Mouse (Mus musculus): ENCODE measurements around the gene Trappc2l. TPM values are rescaled to one million over a fixed set of nuclear protein-coding genes. Genes with fewer than 3 reads are reported as not detected.
A peak's percentile ranks its signal among the peaks of the same experiment; 100 is the strongest.

The Trappc2l gene
- total and polyA plus RNA-seq, 3 experiments: 0.75 to 32.2 (median 31.8) TPM

DNA sequence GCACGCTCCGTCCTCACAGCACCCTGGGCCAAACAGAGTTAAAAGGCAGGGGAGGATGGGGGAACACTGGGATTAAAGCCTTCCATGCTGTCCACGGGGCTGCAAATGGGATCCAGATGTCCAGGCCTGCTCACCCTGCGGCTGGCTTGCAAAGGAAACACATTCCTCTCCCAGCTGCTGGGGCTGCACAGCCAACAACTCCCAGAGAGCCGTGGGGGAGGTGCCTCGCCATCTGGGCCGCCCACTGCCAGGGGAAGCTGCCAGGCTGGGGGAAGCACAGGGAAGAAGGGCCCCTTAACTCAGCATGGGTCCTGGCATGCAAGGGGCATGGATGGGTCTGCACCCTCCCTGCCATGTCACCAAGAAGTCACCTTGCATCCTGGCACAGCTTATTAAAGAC, 49.7 kb downstream of the Trappc2l start:
- ATAC-seq (ENCODE audit: extremely low read depth, insufficient number of reproducible peaks, low FRiP score, poor library complexity, severe bottlenecking) (no peak), DNase-seq (ENCODE audit: low spot score) (no peak)
- TF ChIP-seq GATA2 (IDR thresholded peaks at IDR 0.05; ENCODE audit: borderline replicate concordance, low read depth, low read length) (no peak), CTCF (IDR thresholded peaks at IDR 0.05; ENCODE audit: low read depth, low read length) (no peak), TAL1 (conservative IDR thresholded peaks at IDR 0.05; ENCODE audit: low read depth, low read length) (no peak), GATA1 (IDR thresholded peaks at IDR 0.05; ENCODE audit: borderline replicate concordance, low read length) (no peak)
- H3K9me3 ChIP-seq (replicated peaks): no peaks in the 10 kb centered on the region
- H3K36me3 ChIP-seq (replicated peaks): peaks cover 99% of the 10 kb centered on the region
- peaks cover 98% of the 10 kb centered on the region for H3K4me1 ChIP-seq (ENCODE audit: insufficient read depth, low read depth, low read length)
- H3K4me3 ChIP-seq (ENCODE audit: low read depth, low read length): no peak overlapping the region
- H3K27me3 ChIP-seq (ENCODE audit: insufficient read depth, low read length): no peaks in the 10 kb centered on the region

DNA sequence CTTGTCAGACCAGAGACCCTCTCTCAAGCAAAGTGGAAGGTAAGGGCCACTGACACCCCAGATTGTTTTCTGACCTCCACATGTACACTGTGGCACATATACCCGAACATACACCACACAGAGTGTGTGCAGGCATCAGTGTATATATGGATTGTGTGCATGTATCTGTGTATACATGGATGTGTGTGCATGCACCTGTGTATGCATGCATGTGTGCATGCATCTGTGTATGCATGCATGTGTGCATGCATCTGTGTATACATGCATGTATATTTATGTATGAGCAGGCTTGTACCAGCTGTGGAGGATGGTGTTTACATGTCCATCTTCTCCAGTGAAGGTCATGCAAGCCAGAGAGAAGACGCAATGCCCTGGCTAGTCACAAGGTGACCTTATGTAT, 50.5 kb downstream of the Trappc2l start:
- H3K36me3 ChIP-seq (replicated peaks): peaks cover 99% of the 10 kb centered on the region
- ATAC-seq (ENCODE audit: extremely low read depth, insufficient number of reproducible peaks, low FRiP score, poor library complexity, severe bottlenecking): no peak
- peaks cover 98% of the 10 kb centered on the region for H3K4me1 ChIP-seq (ENCODE audit: insufficient read depth, low read depth, low read length)
- H3K4me3 ChIP-seq (ENCODE audit: low read depth, low read length): no peak overlapping the region
- DNase-seq (ENCODE audit: low spot score): no peak
- TF ChIP-seq GATA1 (IDR thresholded peaks at IDR 0.05; ENCODE audit: borderline replicate concordance, low read length): no peak
- no peak for TF ChIP-seq GATA2 (IDR thresholded peaks at IDR 0.05; ENCODE audit: borderline replicate concordance, low read depth, low read length)
- TF ChIP-seq CTCF (IDR thresholded peaks at IDR 0.05; ENCODE audit: low read depth, low read length): no peak
- no peak for TF ChIP-seq POLR2AphosphoS5 (IDR thresholded peaks at IDR 0.05; ENCODE audit: insufficient replicate concordance, low read depth, low read length)
- no peak for TF ChIP-seq TAL1 (conservative IDR thresholded peaks at IDR 0.05; ENCODE audit: low read depth, low read length)
- no peaks in the 10 kb centered on the region for H3K9me3 ChIP-seq (replicated peaks)
- no peaks in the 10 kb centered on the region for H3K27me3 ChIP-seq (ENCODE audit: insufficient read depth, low read length)

DNA sequence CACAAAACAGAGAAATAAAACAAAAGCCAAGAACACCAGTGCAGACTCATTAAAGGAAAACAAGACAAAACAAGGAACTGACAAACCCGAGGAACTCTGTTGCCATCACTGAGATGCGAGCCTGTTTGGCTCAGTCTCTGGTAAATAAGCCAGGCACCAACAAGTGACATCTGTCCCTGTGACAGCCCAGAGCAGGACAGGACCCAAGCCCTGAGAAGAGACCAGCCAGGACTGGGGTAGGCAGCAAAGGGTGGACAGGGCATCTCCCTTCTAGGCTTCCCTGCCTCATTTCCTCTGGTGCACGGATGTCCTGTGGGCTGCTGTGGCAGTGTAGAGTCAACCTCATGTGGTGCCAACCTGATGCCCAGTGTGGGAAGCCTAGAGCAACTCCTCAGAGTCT, 51.7 kb downstream of the Trappc2l start:
- 0 out of 2 replicates have a peak, but pooled peaks have one; percentile 38 for TF ChIP-seq POLR2AphosphoS5 (IDR thresholded peaks at IDR 0.05; ENCODE audit: insufficient replicate concordance, low read depth, low read length)
- no peak for TF ChIP-seq CTCF (IDR thresholded peaks at IDR 0.05; ENCODE audit: low read depth, low read length)
- no peaks in the 10 kb centered on the region for H3K27me3 ChIP-seq (ENCODE audit: insufficient read depth, low read length)
- DNase-seq (ENCODE audit: low spot score): no peak
- peaks cover 99% of the 10 kb centered on the region for H3K36me3 ChIP-seq (replicated peaks)
- no peaks in the 10 kb centered on the region for H3K9me3 ChIP-seq (replicated peaks)
- H3K4me3 ChIP-seq (ENCODE audit: low read depth, low read length): no peak overlapping the region
- no peak for ATAC-seq (ENCODE audit: extremely low read depth, insufficient number of reproducible peaks, low FRiP score, poor library complexity, severe bottlenecking)
- H3K4me1 ChIP-seq (ENCODE audit: insufficient read depth, low read depth, low read length): peaks cover 98% of the 10 kb centered on the region

DNA sequence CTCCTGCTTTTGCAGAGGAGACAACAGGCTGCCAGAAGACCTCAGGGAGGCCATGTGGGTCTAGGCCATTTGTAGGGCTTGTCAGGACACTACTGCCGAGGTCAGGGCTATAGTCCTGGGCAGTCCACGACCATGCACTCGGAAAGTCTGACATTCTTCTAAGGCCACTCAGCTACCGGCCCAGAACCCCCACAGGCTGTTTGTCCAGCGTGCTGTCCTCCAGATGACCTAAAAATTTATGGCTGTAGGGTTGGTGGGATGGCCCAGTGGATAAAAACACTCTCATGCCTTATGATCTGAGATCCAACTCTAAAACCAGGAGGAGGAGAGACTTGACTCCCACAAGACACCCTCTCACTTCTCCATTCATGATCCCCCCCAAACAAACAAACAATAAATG, 52.2 kb downstream of the Trappc2l start:
- H3K27me3 ChIP-seq (ENCODE audit: insufficient read depth, low read length): no peaks in the 10 kb centered on the region
- peaks cover 99% of the 10 kb centered on the region for H3K36me3 ChIP-seq (replicated peaks)
- H3K9me3 ChIP-seq (replicated peaks): no peaks in the 10 kb centered on the region
- TF ChIP-seq POLR2AphosphoS5 (IDR thresholded peaks at IDR 0.05; ENCODE audit: insufficient replicate concordance, low read depth, low read length) (no peak), GATA2 (IDR thresholded peaks at IDR 0.05; ENCODE audit: borderline replicate concordance, low read depth, low read length) (no peak), CTCF (IDR thresholded peaks at IDR 0.05; ENCODE audit: low read depth, low read length) (no peak), GATA1 (IDR thresholded peaks at IDR 0.05; ENCODE audit: borderline replicate concordance, low read length) (no peak), TAL1 (conservative IDR thresholded peaks at IDR 0.05; ENCODE audit: low read depth, low read length) (no peak)
- no peak overlapping the region for H3K4me3 ChIP-seq (ENCODE audit: low read depth, low read length)
- DNase-seq (ENCODE audit: low spot score): no peak
- no peak for ATAC-seq (ENCODE audit: extremely low read depth, insufficient number of reproducible peaks, low FRiP score, poor library complexity, severe bottlenecking)
- peaks cover 98% of the 10 kb centered on the region for H3K4me1 ChIP-seq (ENCODE audit: insufficient read depth, low read depth, low read length)

DNA sequence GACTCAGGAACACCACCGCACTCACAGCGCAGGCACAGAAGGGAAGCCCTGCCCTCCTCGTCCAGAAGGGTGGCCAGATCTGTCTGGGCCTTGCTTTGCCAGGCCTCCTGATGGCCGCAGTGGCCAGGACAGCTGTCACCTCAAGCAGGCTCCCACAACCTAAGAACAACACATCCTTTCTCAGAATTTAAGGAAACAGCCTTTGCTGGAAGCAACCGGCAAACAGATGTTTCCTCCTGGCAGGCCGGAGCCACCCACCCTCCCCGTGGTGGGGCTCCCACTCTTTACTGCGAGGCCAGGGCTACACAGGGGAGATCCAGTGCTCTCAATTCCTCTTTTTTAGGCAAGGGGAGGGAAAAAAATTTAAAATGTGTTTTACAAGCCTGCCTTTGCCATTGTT, 53.8 kb downstream of the Trappc2l start:
- ATAC-seq (ENCODE audit: extremely low read depth, insufficient number of reproducible peaks, low FRiP score, poor library complexity, severe bottlenecking) (no peak), DNase-seq (ENCODE audit: low spot score) (peak; percentile 52)
- no peaks in the 10 kb centered on the region for H3K9me3 ChIP-seq (replicated peaks)
- no peaks in the 10 kb centered on the region for H3K27me3 ChIP-seq (ENCODE audit: insufficient read depth, low read length)
- peaks cover 98% of the 10 kb centered on the region for H3K4me1 ChIP-seq (ENCODE audit: insufficient read depth, low read depth, low read length)
- H3K4me3 ChIP-seq (ENCODE audit: low read depth, low read length): no peak overlapping the region
- no peak for TF ChIP-seq POLR2AphosphoS5 (IDR thresholded peaks at IDR 0.05; ENCODE audit: insufficient replicate concordance, low read depth, low read length)
- TF ChIP-seq CTCF (IDR thresholded peaks at IDR 0.05; ENCODE audit: low read depth, low read length): no peak
- TF ChIP-seq GATA1 (IDR thresholded peaks at IDR 0.05; ENCODE audit: borderline replicate concordance, low read length): no peak
- TF ChIP-seq GATA2 (IDR thresholded peaks at IDR 0.05; ENCODE audit: borderline replicate concordance, low read depth, low read length): no peak
- H3K36me3 ChIP-seq (replicated peaks): peaks cover 99% of the 10 kb centered on the region

DNA sequence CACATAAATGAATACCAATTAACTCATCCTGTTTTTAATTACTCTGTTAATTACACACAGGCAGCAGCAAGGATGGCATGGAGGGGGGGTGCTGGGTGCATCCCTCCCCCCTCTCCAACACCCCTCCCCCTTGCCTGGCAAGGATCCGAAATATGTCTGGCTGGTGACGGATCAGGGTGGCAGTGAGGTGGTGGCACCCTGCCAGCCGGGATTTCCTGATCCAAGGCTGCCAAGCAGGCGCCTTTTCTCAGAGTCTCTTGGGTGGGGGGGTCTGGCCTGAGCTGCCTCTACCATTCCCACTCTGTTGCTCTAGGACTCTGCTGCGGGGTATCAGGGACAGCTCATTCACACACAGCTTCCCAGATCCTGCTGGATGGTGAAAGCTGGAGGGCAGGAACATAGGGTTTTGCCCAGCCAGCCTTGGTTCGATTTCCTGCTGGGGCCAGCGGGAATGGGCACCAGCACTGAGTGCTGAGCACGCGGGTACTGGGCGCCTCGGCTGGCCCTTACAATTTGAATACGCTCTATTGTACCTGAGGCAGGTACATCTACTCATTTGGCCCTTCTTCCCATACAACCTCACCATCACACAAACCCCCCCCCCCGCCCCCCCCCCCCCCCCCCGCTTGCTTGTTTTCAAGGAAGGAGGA, 54.4 kb downstream of the Trappc2l start:
- DNase-seq (ENCODE audit: low spot score) (no peak), ATAC-seq (ENCODE audit: extremely low read depth, insufficient number of reproducible peaks, low FRiP score, poor library complexity, severe bottlenecking) (no peak)
- Histone ChIP-seq H3K4me3 (ENCODE audit: low read depth, low read length) (peak overlapping the region; percentile 38; the same call in 1 of the 2 replicates), H3K27me3 (ENCODE audit: insufficient read depth, low read length) (no peaks in the 10 kb centered on the region), H3K4me1 (ENCODE audit: insufficient read depth, low read depth, low read length) (peaks cover 99% of the 10 kb centered on the region), H3K9me3 (replicated peaks) (no peaks in the 10 kb centered on the region), H3K36me3 (replicated peaks) (peaks cover 100% of the 10 kb centered on the region)
- TF ChIP-seq GATA1 (IDR thresholded peaks at IDR 0.05; ENCODE audit: borderline replicate concordance, low read length) (no peak), TAL1 (conservative IDR thresholded peaks at IDR 0.05; ENCODE audit: low read depth, low read length) (no peak), CTCF (IDR thresholded peaks at IDR 0.05; ENCODE audit: low read depth, low read length) (no peak), POLR2AphosphoS5 (IDR thresholded peaks at IDR 0.05; ENCODE audit: insufficient replicate concordance, low read depth, low read length) (no peak), GATA2 (IDR thresholded peaks at IDR 0.05; ENCODE audit: borderline replicate concordance, low read depth, low read length) (no peak)

Other genes starting within 250 kb of the Trappc2l start
- 40.3 and 45.8 TPM in 2 replicates for gene Zc3h18, start 235.0 kb upstream of the Trappc2l start, total RNA-seq (2014; fragmentation: Nextera tagmentation)
- gene Zc3h18, start 235.0 kb upstream of the Trappc2l start, total RNA-seq (2017): 52.7 and 58.4 TPM in 2 replicates
- gene Zc3h18, start 235.0 kb upstream of the Trappc2l start, polyA plus RNA-seq (2012): 134 and 143 TPM in 2 replicates
- gene Il17c, start 189.6 kb upstream of the Trappc2l start, total RNA-seq (2014; fragmentation: Nextera tagmentation): not detected in 2 replicates
- gene Il17c, start 189.6 kb upstream of the Trappc2l start, total RNA-seq (2017): not detected in 2 replicates
- not detected in 2 replicates for gene Il17c, start 189.6 kb upstream of the Trappc2l start, polyA plus RNA-seq (2012)
- gene Cyba, start 178.7 kb upstream of the Trappc2l start, total RNA-seq (2014; fragmentation: Nextera tagmentation): 93.6 and 103 TPM in 2 replicates
- gene Cyba, start 178.7 kb upstream of the Trappc2l start, total RNA-seq (2017): 57.2 and 69.2 TPM in 2 replicates
- 368 and 426 TPM in 2 replicates for gene Cyba, start 178.7 kb upstream of the Trappc2l start, polyA plus RNA-seq (2012)
- 3.1 and 4.5 TPM in 2 replicates for gene Mvd, start 168.2 kb upstream of the Trappc2l start, total RNA-seq (2014; fragmentation: Nextera tagmentation)
- gene Mvd, start 168.2 kb upstream of the Trappc2l start, total RNA-seq (2017): 33.3 and 38.6 TPM in 2 replicates
- gene Mvd, start 168.2 kb upstream of the Trappc2l start, polyA plus RNA-seq (2012): 25.8 and 26.4 TPM in 2 replicates
- gene Snai3, start 150.9 kb upstream of the Trappc2l start, total RNA-seq (2014; fragmentation: Nextera tagmentation): not detected in 2 replicates
- gene Snai3, start 150.9 kb upstream of the Trappc2l start, total RNA-seq (2017): not detected in 2 replicates
- not detected in 2 replicates for gene Snai3, start 150.9 kb upstream of the Trappc2l start, polyA plus RNA-seq (2012)
- gene Rnf166, start 135.6 kb upstream of the Trappc2l start, total RNA-seq (2014; fragmentation: Nextera tagmentation): 28.0 and 45.3 TPM in 2 replicates
- 18.6 and 29.4 TPM in 2 replicates for gene Rnf166, start 135.6 kb upstream of the Trappc2l start, total RNA-seq (2017)
- 29.5 and 33.3 TPM in 2 replicates for gene Rnf166, start 135.6 kb upstream of the Trappc2l start, polyA plus RNA-seq (2012)
- gene Ctu2, start 135.5 kb upstream of the Trappc2l start, total RNA-seq (2014; fragmentation: Nextera tagmentation): 10.9 and 18.3 TPM in 2 replicates
- 8.8 and 10.9 TPM in 2 replicates for gene Ctu2, start 135.5 kb upstream of the Trappc2l start, total RNA-seq (2017)
- 19.4 and 25.7 TPM in 2 replicates for gene Ctu2, start 135.5 kb upstream of the Trappc2l start, polyA plus RNA-seq (2012)
- gene Piezo1, start 60.3 kb upstream of the Trappc2l start, total RNA-seq (2014; fragmentation: Nextera tagmentation): 77.0 and 95.3 TPM in 2 replicates
- 24.9 and 26.0 TPM in 2 replicates for gene Piezo1, start 60.3 kb upstream of the Trappc2l start, total RNA-seq (2017)
- gene Piezo1, start 60.3 kb upstream of the Trappc2l start, polyA plus RNA-seq (2012): 69.6 and 79.4 TPM in 2 replicates
- 70.8 and 71.7 TPM in 2 replicates for gene Cdt1, start 43.6 kb upstream of the Trappc2l start, total RNA-seq (2014; fragmentation: Nextera tagmentation)
- 46.9 and 49.9 TPM in 2 replicates for gene Cdt1, start 43.6 kb upstream of the Trappc2l start, total RNA-seq (2017)
- gene Cdt1, start 43.6 kb upstream of the Trappc2l start, polyA plus RNA-seq (2012): 375 and 441 TPM in 2 replicates
- gene Aprt, start 34.7 kb upstream of the Trappc2l start, total RNA-seq (2014; fragmentation: Nextera tagmentation): 110 and 112 TPM in 2 replicates
- gene Aprt, start 34.7 kb upstream of the Trappc2l start, total RNA-seq (2017): 100.0 and 146 TPM in 2 replicates
- 207 and 389 TPM in 2 replicates for gene Aprt, start 34.7 kb upstream of the Trappc2l start, polyA plus RNA-seq (2012)
- 5.0 and 6.0 TPM in 2 replicates for gene Galns, start 177 bp upstream of the Trappc2l start, total RNA-seq (2014; fragmentation: Nextera tagmentation)
- 7.6 and 7.9 TPM in 2 replicates for gene Galns, start 177 bp upstream of the Trappc2l start, total RNA-seq (2017)
- 2.9 and 3.0 TPM in 2 replicates for gene Galns, start 177 bp upstream of the Trappc2l start, polyA plus RNA-seq (2012)
- not detected in 2 replicates for gene Pabpn1l, start 11.1 kb downstream of the Trappc2l start, total RNA-seq (2014; fragmentation: Nextera tagmentation)
- gene Pabpn1l, start 11.1 kb downstream of the Trappc2l start, total RNA-seq (2017): 0.11 TPM in 1 of 2 replicates, not detected in the other
- not detected in 2 replicates for gene Pabpn1l, start 11.1 kb downstream of the Trappc2l start, polyA plus RNA-seq (2012)
- gene Cbfa2t3, start 87.5 kb downstream of the Trappc2l start, total RNA-seq (2014; fragmentation: Nextera tagmentation): 99.0 and 106 TPM in 2 replicates
- gene Cbfa2t3, start 87.5 kb downstream of the Trappc2l start, total RNA-seq (2017): 18.8 and 19.9 TPM in 2 replicates
- 287 TPM in 2 replicates for gene Cbfa2t3, start 87.5 kb downstream of the Trappc2l start, polyA plus RNA-seq (2012)
- not detected in 2 replicates for gene Acsf3, start 163.8 kb downstream of the Trappc2l start, total RNA-seq (2014; fragmentation: Nextera tagmentation)
- gene Acsf3, start 163.8 kb downstream of the Trappc2l start, total RNA-seq (2017): 0.41 and 0.49 TPM in 2 replicates
- gene Acsf3, start 163.8 kb downstream of the Trappc2l start, polyA plus RNA-seq (2012): 0.63 and 0.74 TPM in 2 replicates
- not detected in 2 replicates for gene Cdh15, start 236.3 kb downstream of the Trappc2l start, total RNA-seq (2014; fragmentation: Nextera tagmentation)
- not detected in 2 replicates for gene Cdh15, start 236.3 kb downstream of the Trappc2l start, total RNA-seq (2017)
- not detected in 2 replicates for gene Cdh15, start 236.3 kb downstream of the Trappc2l start, polyA plus RNA-seq (2012)

Data from G1E (cell line).